Mouse (Mus musculus) heart, postnatal 36 days (tissue): ENCODE measurements around the gene Khk. TPM values are rescaled to one million over a fixed set of nuclear protein-coding genes. Genes with fewer than 3 reads are reported as not detected.

Source experiments
- DNase-seq, 2 experiments: peaks; one replicate each; pipeline ENCODE4 v3.0.0; 2021 to 2022
- intact Hi-C: fragments of 180-260 bp; cut with DNase I; formaldehyde crosslinking; loops from one replicate; pipeline ENCODE4 v1.15.1; 2025
- total RNA-seq, 2 experiments: library from RNA; stranded (reverse); gene quantifications; 2 replicates each; pipeline ENCODE4 v1.2.3; 2021

Gene Khk
- total RNA-seq, 2 experiments from 2014 or later: 19.9 to 26.6 TPM

DNA sequence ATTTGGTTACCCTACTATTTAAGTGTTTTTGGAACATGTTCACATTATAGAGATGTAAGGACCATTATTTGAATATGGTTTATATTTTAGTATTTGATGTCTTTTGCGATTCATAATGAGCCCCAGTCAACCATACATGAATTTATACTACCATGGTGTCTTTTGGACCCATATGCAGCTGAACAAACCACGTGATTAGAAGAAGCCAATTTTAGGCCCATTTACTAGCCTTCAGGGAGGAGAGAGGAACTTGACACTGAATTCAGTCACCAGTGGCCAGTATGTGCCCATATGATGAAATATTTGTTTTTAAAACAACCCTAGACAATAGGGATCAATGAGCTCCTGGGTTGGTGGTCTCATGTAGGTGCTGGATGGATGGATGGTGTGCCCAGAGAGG lies 39.6 kb downstream of the Khk start:
- intact Hi-C loops: loop anchor here (2.0 kb wide), 1 partner anchor 88 kb away; the partner anchor contains the start of genes Atraid and Slc5a6
- no peak for DNase-seq

DNA sequence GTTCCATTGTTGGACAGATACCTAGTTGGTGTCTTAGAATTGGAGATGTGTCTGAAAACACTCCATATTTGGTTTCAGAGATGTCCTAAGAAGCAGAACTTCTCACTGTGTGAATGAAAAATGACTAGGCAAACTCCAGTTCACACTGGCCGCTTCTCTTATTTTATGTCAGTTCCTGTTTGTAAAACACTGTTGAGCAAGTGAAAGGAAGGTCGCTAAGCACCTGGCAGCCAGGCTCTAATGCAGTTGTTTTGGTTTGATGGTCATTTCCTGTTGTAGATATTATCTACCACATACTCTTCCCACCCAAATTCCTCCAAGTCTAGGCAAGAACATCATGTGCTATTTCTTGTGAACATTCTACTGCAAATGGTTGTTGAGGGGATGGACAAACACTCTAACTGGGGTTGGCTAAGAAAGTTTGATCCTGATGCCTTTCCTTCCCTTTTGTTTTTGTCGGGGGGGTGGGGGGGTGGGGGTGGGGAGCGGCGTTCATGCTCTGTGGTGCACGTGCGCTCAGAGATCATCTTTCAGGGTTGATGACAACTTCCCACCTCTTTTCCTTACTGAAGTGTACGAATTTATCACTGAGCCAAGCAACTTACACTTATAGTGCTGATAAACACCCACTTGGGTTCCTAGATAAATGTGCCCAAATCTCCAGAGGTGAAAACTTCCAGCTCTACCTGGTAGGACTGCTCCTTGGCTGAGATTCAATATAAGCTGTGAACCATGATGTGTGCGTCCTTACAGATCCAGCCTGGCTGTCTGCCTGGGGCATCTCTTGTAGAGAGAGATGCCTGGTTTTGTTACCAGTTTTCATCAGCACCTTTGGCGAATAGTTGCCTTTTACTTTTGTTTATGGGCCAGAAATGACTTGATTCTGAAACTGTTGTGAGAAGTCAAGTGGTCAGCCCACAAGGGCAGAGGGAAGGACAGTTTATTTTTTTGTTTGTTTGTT lies 40.6 kb downstream of the Khk start:
- DNase-seq: no peak
- intact Hi-C loops: loop anchor here (2.0 kb wide), 1 partner anchor 87 kb away; the partner anchor contains the start of genes Atraid and Slc5a6

DNA sequence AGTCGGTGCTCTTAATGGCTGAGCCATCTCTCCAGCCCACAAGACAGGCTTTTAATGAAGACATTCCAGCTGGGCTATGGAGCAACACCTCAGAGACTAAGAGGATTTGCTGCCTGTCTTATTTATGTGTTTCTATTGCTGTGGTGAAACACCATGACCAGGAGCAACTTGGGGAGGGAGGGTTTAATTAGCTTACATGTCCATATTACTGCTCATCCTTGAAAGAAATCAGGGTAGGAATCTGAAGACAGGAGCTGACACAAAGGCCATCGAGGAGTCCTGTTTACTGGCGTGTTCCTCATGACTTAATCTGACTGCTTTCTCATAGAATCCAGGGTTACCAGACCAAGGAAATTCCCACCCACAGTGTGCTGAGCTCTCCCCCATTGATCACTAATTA lies 42.7 kb downstream of the Khk start:
- intact Hi-C loops: no loop called here

DNA sequence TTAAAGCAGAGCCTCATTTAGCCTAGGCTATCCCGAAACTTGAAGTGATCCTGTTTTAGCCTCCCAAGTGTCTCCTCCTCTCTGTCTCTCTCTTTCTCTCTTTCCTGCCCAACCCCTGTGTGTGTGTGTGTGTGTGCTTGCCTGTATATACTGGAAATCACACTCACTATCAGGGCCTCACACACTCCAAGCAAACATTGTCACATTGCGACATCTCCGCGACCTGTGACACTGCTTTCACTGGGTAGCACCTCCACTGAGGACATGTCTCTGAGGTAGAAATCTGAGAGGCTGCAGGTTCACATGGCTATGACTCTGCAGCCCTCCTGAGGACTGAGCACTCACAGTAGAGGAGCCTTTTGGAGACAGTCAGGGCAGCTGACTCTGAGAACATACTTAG lies 45.0 kb downstream of the Khk start:
- DNase-seq: no peak
- intact Hi-C loops: no loop called here

More for the DNA sequence above, 42.7 kb downstream of the Khk start:
- DNase-seq: no peak

DNA sequence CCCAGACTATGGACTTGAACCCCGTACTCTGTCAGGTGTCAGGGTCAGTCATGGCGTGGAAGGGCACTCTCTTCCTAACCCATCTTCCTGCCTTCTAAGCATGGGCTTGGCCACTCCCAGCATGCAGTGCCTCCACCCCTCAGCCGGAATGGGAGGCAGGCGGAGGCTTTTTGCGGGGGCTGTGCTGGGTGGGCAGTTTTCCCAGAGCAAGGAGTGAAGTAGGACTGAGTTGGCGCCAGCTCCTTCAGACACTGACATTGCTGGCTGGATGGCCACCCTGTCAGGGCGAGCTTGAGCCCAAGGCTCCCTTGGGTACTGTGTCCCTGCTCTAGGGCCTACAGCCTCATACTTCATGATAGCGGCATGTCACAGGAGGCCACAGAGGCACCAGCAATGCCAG lies 47.2 kb downstream of the Khk start, which contains the start of gene Tcf23:
Tcf23 (plus strand) TSS at position 247 of the 400 bp plus-strand sequence.
- intact Hi-C loops: no loop called here
- peak; percentile 52 to 66 for DNase-seq

DNA sequence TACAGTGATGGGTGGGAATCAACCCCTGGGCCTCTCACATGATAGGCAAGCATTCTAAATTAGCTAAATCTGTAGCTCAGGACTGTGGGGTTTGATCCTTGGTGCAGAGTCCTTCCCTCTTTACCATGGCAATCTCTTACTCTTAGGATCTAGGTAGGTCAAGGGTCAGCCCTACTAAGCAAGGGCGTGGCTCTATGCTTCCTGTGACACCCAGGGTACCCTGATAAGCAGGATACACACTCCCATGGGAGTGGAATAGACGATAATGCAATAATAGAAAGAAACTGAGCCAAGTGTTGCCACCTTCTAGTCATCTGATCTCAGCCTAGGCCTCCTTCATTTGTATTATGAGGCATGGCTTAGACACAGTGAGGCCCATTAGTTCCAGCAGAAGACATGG lies 48.2 kb downstream of the Khk start:
- DNase-seq: no peak
- intact Hi-C loops: no loop called here

DNA sequence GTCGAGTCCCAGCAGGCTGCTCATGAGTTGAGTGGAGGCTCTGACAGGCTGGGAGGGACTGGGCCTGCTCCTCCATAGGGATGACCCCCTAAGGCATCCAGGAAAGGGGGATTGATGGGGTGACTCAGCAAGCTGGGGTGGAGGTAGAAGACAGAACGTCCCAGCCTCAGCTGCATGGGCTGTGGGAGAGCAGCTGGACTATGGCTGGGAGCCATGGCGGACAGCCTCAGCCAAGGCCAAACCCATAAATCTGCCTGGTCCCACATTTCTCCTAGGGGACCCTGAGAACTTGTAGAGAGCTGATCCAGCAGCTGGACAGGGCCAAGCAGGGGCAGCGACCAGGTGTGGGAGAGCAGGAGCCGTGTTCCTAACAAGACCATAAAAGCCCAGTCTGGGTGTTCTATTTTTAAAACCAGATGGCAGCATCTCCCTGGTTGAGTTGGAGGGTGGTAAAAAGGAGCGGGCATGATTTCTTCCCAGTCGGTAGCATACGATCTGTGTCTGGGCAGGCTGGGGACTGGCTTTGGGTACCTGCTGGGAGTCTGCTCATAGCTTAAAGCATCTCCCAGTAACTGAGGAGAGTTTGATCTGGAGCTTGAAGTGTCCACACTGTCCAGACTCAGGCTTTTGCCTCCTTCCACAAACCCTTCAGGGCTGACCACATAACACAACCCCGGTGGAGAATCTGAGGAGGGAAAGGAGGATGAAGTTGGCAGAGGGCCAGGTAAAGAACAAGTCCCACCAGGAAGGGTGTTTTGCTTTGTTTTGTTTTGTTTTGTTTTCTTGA lies 53.8 kb downstream of the Khk start:
- peak; percentile 48 to 65 for DNase-seq
- intact Hi-C loops: no loop called here

Other genes starting within 250 kb of the Khk start
- gene Dpysl5, start 209.9 kb upstream of the Khk start, total RNA-seq: under 1 TPM; 0.69 to 0.79 TPM
- 10 to 100 TPM; 34.0 to 39.6 TPM for gene Mapre3, start 106.8 kb upstream of the Khk start, total RNA-seq
- 10 to 100 TPM; 37.7 to 40.2 TPM for gene Tmem214, start 53.4 kb upstream of the Khk start, total RNA-seq
- 1 to 10 TPM; 4.1 to 7.1 TPM for gene Agbl5, start 32.7 kb upstream of the Khk start, total RNA-seq
- gene Ost4, start 13.6 kb upstream of the Khk start, total RNA-seq: 100 to 1,000 TPM; 143 to 152 TPM
- 10 to 100 TPM; 22.0 to 23.7 TPM for gene Emilin1, start 8.0 kb upstream of the Khk start, total RNA-seq
- under 1 TPM; 0.70 to 0.89 TPM for gene Cgref1, start 24.2 kb downstream of the Khk start, total RNA-seq
- 10 to 100 TPM; 81.0 to 86.9 TPM for gene Preb, start 38.9 kb downstream of the Khk start, total RNA-seq
- gene Tcf23, start 47.2 kb downstream of the Khk start, total RNA-seq: 1 to 10 TPM in 1 of 2 experiments, under 1 TPM in 1; 0.64 to 1.7 TPM
- gene Atraid, start 126.9 kb downstream of the Khk start, total RNA-seq: 10 to 100 TPM; 50.5 to 57.3 TPM
- gene Slc5a6, start 127.5 kb downstream of the Khk start, total RNA-seq: 10 to 100 TPM; 11.0 to 12.1 TPM
- gene Cad, start 133.3 kb downstream of the Khk start, total RNA-seq: 10 to 100 TPM; 14.5 to 15.6 TPM
- gene Dnajc5g, start 184.9 kb downstream of the Khk start, total RNA-seq: not detected
- not detected for gene Slc30a3, start 186.8 kb downstream of the Khk start, total RNA-seq
- gene Trim54, start 195.3 kb downstream of the Khk start, total RNA-seq: 100 to 1,000 TPM; 249 to 297 TPM
- gene Ucn, start 217.4 kb downstream of the Khk start, total RNA-seq: not detected
- 10 to 100 TPM; 50.7 to 52.0 TPM for gene Mpv17, start 232.8 kb downstream of the Khk start, total RNA-seq